In genomic region chr10:18946727-18947126, GRCm38 (mm10) we compare ENCODE assay signal across 14 mouse cellular contexts.
"Had no signal": no experiment of that assay in that cellular context is flagged by ENCODE, and none has a peak within 500 bp of the region (broad histone marks: within the 10 kb centered on the region; RNA-seq: fewer than 3 reads in every experiment).

No protein-coding gene starts in this region.

- DNase-seq: lung, adult 18-20 months; lung, embryonic 14.5 days; lung, postnatal 10 days; lung, postnatal 4 days; right cerebral cortex, postnatal 14 days; thymus, adult 2 months; thymus, postnatal 25 days; thymus, postnatal 4 days had no signal

- H3K9ac ChIP-seq: lung, embryonic 14.5 days; midbrain, embryonic 12.5 days; midbrain, embryonic 15.5 days; neural tube, embryonic 12.5 days; stomach, embryonic 15.5 days had no signal

- H3K4me2 ChIP-seq: lung, embryonic 14.5 days; midbrain, embryonic 12.5 days; midbrain, embryonic 15.5 days; neural tube, embryonic 12.5 days; stomach, embryonic 15.5 days had no signal

- H3K4me1 ChIP-seq: midbrain, embryonic 10.5 days; midbrain, embryonic 12.5 days; midbrain, embryonic 15.5 days; neural tube, embryonic 12.5 days; stomach, embryonic 15.5 days had no signal

- H3K9me3 ChIP-seq: midbrain, embryonic 10.5 days; midbrain, embryonic 12.5 days; midbrain, embryonic 15.5 days; neural tube, embryonic 12.5 days; stomach, embryonic 15.5 days had no signal

- H3K4me3 ChIP-seq: midbrain, embryonic 10.5 days; midbrain, embryonic 12.5 days; midbrain, embryonic 15.5 days; neural tube, embryonic 12.5 days; stomach, embryonic 15.5 days had no signal

- H3K27me3 ChIP-seq: midbrain, embryonic 12.5 days; midbrain, embryonic 15.5 days; neural tube, embryonic 12.5 days; stomach, embryonic 15.5 days had no signal

- H3K36me3 ChIP-seq: midbrain, embryonic 10.5 days; midbrain, embryonic 12.5 days; midbrain, embryonic 15.5 days; neural tube, embryonic 12.5 days; stomach, embryonic 15.5 days had no signal

- ATAC-seq: midbrain, embryonic 15.5 days had no signal

- H3K27ac ChIP-seq: midbrain, embryonic 10.5 days; midbrain, embryonic 12.5 days; midbrain, embryonic 15.5 days; neural tube, embryonic 12.5 days; stomach, embryonic 15.5 days; stomach, postnatal 0 days had no signal
